Mouse (Mus musculus) heart, embryonic 11.5 days (tissue): ENCODE data around the gene Sar1b. TPM values are rescaled to one million over a fixed set of nuclear protein-coding genes. Genes with fewer than 3 reads are reported as not detected.
"Not testable (repeated sequence)": the region's sequence is repeated elsewhere in the genome, so short reads cannot be mapped to it uniquely, and the experiment has no call there.

ENCODE experiments used
- ATAC-seq: fragments of 200-750 bp; cut with Nextera tagmentation; replicated peaks from 2 replicates; pipeline ENCODE4 v1.8.0; 2017; ENCODE audit warnings: moderate library complexity; ENCODE audit not compliant: insufficient number of reproducible peaks, low FRiP score, low TSS enrichment
- H3K27ac ChIP-seq: fragments of 300-500 bp; sonication (generic); 2 replicates; pipeline ENCODE4 v1.5.1; 2014; ENCODE audit warnings: mild to moderate bottlenecking, low read depth, low read length
- H3K27me3 ChIP-seq: fragments of 300-500 bp; sonication (generic); 2 replicates; pipeline ENCODE4 v1.6.1; 2014; ENCODE audit warnings: mild to moderate bottlenecking, low read length, mixed read lengths; ENCODE audit not compliant: control insufficient read depth, insufficient read depth
- H3K36me3 ChIP-seq: fragments of 300-500 bp; sonication (generic); 2 replicates; pipeline ENCODE4 v1.6.1; 2014; ENCODE audit warnings: mild to moderate bottlenecking, low read length, moderate library complexity, mixed read lengths; ENCODE audit not compliant: control insufficient read depth, insufficient read depth
- H3K4me1 ChIP-seq: fragments of 300-500 bp; sonication (generic); 2 replicates; pipeline ENCODE4 v1.6.1; 2014; ENCODE audit warnings: low read length; ENCODE audit not compliant: control insufficient read depth, insufficient read depth
- H3K4me2 ChIP-seq: fragments of 300-500 bp; sonication (generic); 2 replicates; pipeline ENCODE4 v1.6.1; 2014; ENCODE audit warnings: mild to moderate bottlenecking, moderate library complexity
- H3K4me3 ChIP-seq: fragments of 300-500 bp; sonication (generic); 2 replicates; pipeline ENCODE4 v1.5.1; 2014; ENCODE audit warnings: low read depth, low read length
- H3K9ac ChIP-seq: fragments of 300-500 bp; sonication (generic); 2 replicates; pipeline ENCODE4 v1.6.1; 2014; ENCODE audit warnings: mild to moderate bottlenecking, low read depth, low read length, moderate library complexity
- H3K9me3 ChIP-seq: fragments of 300-500 bp; sonication (generic); replicated peaks from 2 replicates; pipeline ENCODE4 v1.6.1; 2016; ENCODE audit warnings: low read length; ENCODE audit not compliant: control insufficient read depth
- WGBS: fragments of 180-500 bp; shearing (Covaris S2); extraction: QIAGEN DNeasy Blood & Tissue Kit; methylation state at CpG from one replicate; pipeline ENCODE4 v1.1.7; 2014; ENCODE audit not compliant: insufficient replicate concordance; 5-methylcytosine and 5-hydroxymethylcytosine counted together
- polyA plus RNA-seq: library from polyadenylated mRNA; unstranded; fragments of >200 nt; fragmentation: Nextera tagmentation; extraction: Ambion mirVana; gene quantifications from 2 replicates; pipeline ENCODE4 v1.2.1, GENCODE M21; 2014

Gene Sar1b
- polyA plus RNA-seq, result 132 and 136 TPM in 2 replicates

- H3K4me2 ChIP-seq, result peak within 1 kb of the TSS; percentile 87
- peaks cover 3% of the 10 kb centered on the region; the same call in 1 of the 2 replicates for H3K27me3 ChIP-seq
- no peaks in the 10 kb centered on the region for H3K9me3 ChIP-seq
- no peaks in the 10 kb centered on the region for H3K36me3 ChIP-seq
- peaks cover 6% of the 10 kb centered on the region for H3K4me1 ChIP-seq
- 1% methylated on average over 30 of the region's 30 CpGs for WGBS
- peak within 1 kb of the TSS; percentile 99 for H3K4me3 ChIP-seq
- peak within 1 kb of the TSS; percentile 91 for H3K9ac ChIP-seq
- no peak within 1 kb of the TSS for H3K27ac ChIP-seq
- peak; percentile 78; the same call in 1 of the 2 replicates for ATAC-seq
Measured at GRCm38 (mm10) chr11:51763213-51763907, at the start of gene Sar1b, which contains the start of gene Sec24a. Sar1b (plus strand) TSS chr11:51763687. Sec24a (minus strand) TSS chr11:51763634.

GRCm38 (mm10) chr11:51721066-51721465, 42.4 kb upstream of the Sar1b start:
- no peak overlapping the region for H3K4me2 ChIP-seq
- H3K4me3 ChIP-seq, result no peak overlapping the region
- H3K27ac ChIP-seq, result no peak overlapping the region
- H3K36me3 ChIP-seq, result peaks cover 34% of the 10 kb centered on the region
- H3K27me3 ChIP-seq, result no peaks in the 10 kb centered on the region
- WGBS, result 89% methylated on average over 11 of the region's 11 CpGs
- H3K9ac ChIP-seq, result no peak overlapping the region
- ATAC-seq, result no peak
- no peaks in the 10 kb centered on the region for H3K9me3 ChIP-seq
- H3K4me1 ChIP-seq, result no peaks in the 10 kb centered on the region

- no peak overlapping the region for H3K9ac ChIP-seq
- no peak overlapping the region for H3K27ac ChIP-seq
- ATAC-seq, result no peak
- H3K4me2 ChIP-seq, result no peak overlapping the region
- no peak overlapping the region for H3K4me3 ChIP-seq
- H3K4me1 ChIP-seq, result no peaks in the 10 kb centered on the region
- WGBS, result 80% methylated on average over 1 of the region's 1 CpGs
- H3K9me3 ChIP-seq, result no peaks in the 10 kb centered on the region
- H3K27me3 ChIP-seq, result no peaks in the 10 kb centered on the region
- peaks cover 13% of the 10 kb centered on the region; the same call in 1 of the 2 replicates for H3K36me3 ChIP-seq
Measured at GRCm38 (mm10) chr11:51732883-51733282, 30.6 kb upstream of the Sar1b start.

- not testable (repeated sequence) for H3K4me1 ChIP-seq, ATAC-seq, H3K9me3 ChIP-seq, H3K27ac ChIP-seq, H3K27me3 ChIP-seq, H3K4me3 ChIP-seq, H3K9ac ChIP-seq, H3K4me2 ChIP-seq
- H3K36me3 ChIP-seq, result peaks cover 11% of the 10 kb centered on the region; the same call in 1 of the 2 replicates
- WGBS, result 94% methylated on average over 11 of the region's 13 CpGs
Measured at GRCm38 (mm10) chr11:51734218-51734617, 29.3 kb upstream of the Sar1b start.

- Histone ChIP-seq H3K27me3 (no peaks in the 10 kb centered on the region), H3K27ac (no peak overlapping the region), H3K36me3 (peaks cover 18% of the 10 kb centered on the region; the same call in 1 of the 2 replicates), H3K9me3 (no peaks in the 10 kb centered on the region), H3K9ac (no peak overlapping the region), H3K4me2 (no peak overlapping the region), H3K4me3 (no peak overlapping the region), H3K4me1 (no peaks in the 10 kb centered on the region)
- WGBS, result 90% methylated on average over 3 of the region's 3 CpGs
- ATAC-seq, result no peak
Measured at GRCm38 (mm10) chr11:51738651-51739403, 24.7 kb upstream of the Sar1b start.

GRCm38 (mm10) chr11:51740701-51741100, 22.8 kb upstream of the Sar1b start:
- Histone ChIP-seq H3K4me2 (no peak overlapping the region), H3K4me1 (no peaks in the 10 kb centered on the region), H3K9ac (no peak overlapping the region), H3K27me3 (no peaks in the 10 kb centered on the region), H3K9me3 (no peaks in the 10 kb centered on the region), H3K4me3 (no peak overlapping the region), H3K27ac (no peak overlapping the region), H3K36me3 (peaks cover 19% of the 10 kb centered on the region; the same call in 1 of the 2 replicates)
- no peak for ATAC-seq
- 88% methylated on average over 3 of the region's 3 CpGs for WGBS

GRCm38 (mm10) chr11:51746096-51746495, 17.4 kb upstream of the Sar1b start:
- Histone ChIP-seq H3K9ac (no peak overlapping the region), H3K27ac (no peak overlapping the region), H3K4me1 (no peaks in the 10 kb centered on the region), H3K4me3 (no peak overlapping the region), H3K36me3 (peaks cover 13% of the 10 kb centered on the region; the same call in 1 of the 2 replicates), H3K27me3 (no peaks in the 10 kb centered on the region), H3K9me3 (no peaks in the 10 kb centered on the region), H3K4me2 (no peak overlapping the region)
- WGBS, result 85% methylated on average over 1 of the region's 1 CpGs
- no peak for ATAC-seq

GRCm38 (mm10) chr11:51751623-51752225, 11.8 kb upstream of the Sar1b start:
- not testable (repeated sequence) for H3K27me3 ChIP-seq, ATAC-seq, H3K9ac ChIP-seq, H3K9me3 ChIP-seq, H3K4me3 ChIP-seq, H3K27ac ChIP-seq, H3K4me1 ChIP-seq, H3K4me2 ChIP-seq, H3K36me3 ChIP-seq
- WGBS, result 71% methylated on average over 6 of the region's 6 CpGs
